Mouse (Mus musculus): ENCODE measurements at regions not wholly inside any gene's neighbourhood (a gene's known extent, or its start where the extent isn't known, plus 50 kb on each side); places are given as distances from the start of the nearest gene placed in this dataset.
"Not testable (repeated sequence)": the region's sequence is repeated elsewhere in the genome, so short reads cannot be mapped to it uniquely, and the experiment has no call there.

- TF ChIP-seq CTCF (IDR thresholded peaks at IDR 0.05; ENCODE audit: extremely low read depth, insufficient read depth, low read length) (no peak), POLR2A (IDR thresholded peaks at IDR 0.05; ENCODE audit: extremely low read depth, insufficient read depth, low read length) (no peak)
- H3K4me3 ChIP-seq (ENCODE audit: insufficient read depth, low read length): no peak overlapping the region
- H3K27ac ChIP-seq (ENCODE audit: insufficient read depth, low read length): no peak overlapping the region
- no peaks in the 10 kb centered on the region; the same call in 1 of the 2 replicates for H3K4me1 ChIP-seq (ENCODE audit: control insufficient read depth, insufficient read depth, low read length)
These were observed 407.9 kb upstream of the Cdh5 start for GRCm38 (mm10) chr8:103693531-103693930.

GRCm38 (mm10) chr8:103694331-103694891, 407.0 kb upstream of the Cdh5 start:
- TF ChIP-seq CTCF (IDR thresholded peaks at IDR 0.05; ENCODE audit: extremely low read depth, insufficient read depth, low read length): no peak
- no peak for TF ChIP-seq POLR2A (IDR thresholded peaks at IDR 0.05; ENCODE audit: extremely low read depth, insufficient read depth, low read length)
- H3K4me1 ChIP-seq (ENCODE audit: control insufficient read depth, insufficient read depth, low read length): no peaks in the 10 kb centered on the region; the same call in 1 of the 2 replicates
- no peak overlapping the region for H3K27ac ChIP-seq (ENCODE audit: insufficient read depth, low read length)
- no peak overlapping the region for H3K4me3 ChIP-seq (ENCODE audit: insufficient read depth, low read length)

GRCm38 (mm10) chr8:103699016-103699520, 402.4 kb upstream of the Cdh5 start:
- TF ChIP-seq CTCF (IDR thresholded peaks at IDR 0.05; ENCODE audit: extremely low read depth, insufficient read depth, low read length) (no peak), POLR2A (IDR thresholded peaks at IDR 0.05; ENCODE audit: extremely low read depth, insufficient read depth, low read length) (no peak)
- Histone ChIP-seq H3K4me1 (ENCODE audit: control insufficient read depth, insufficient read depth, low read length) (no peaks in the 10 kb centered on the region; the same call in 1 of the 2 replicates), H3K4me3 (ENCODE audit: insufficient read depth, low read length) (no peak overlapping the region), H3K27ac (ENCODE audit: insufficient read depth, low read length) (no peak overlapping the region)

- no peaks in the 10 kb centered on the region for H3K4me1 ChIP-seq (ENCODE audit: control insufficient read depth, insufficient read depth, low read length)
- TF ChIP-seq POLR2A (IDR thresholded peaks at IDR 0.05; ENCODE audit: extremely low read depth, insufficient read depth, low read length) (no peak), CTCF (IDR thresholded peaks at IDR 0.05; ENCODE audit: extremely low read depth, insufficient read depth, low read length) (no peak)
- H3K27ac ChIP-seq (ENCODE audit: insufficient read depth, low read length): no peak overlapping the region
- no peak overlapping the region for H3K4me3 ChIP-seq (ENCODE audit: insufficient read depth, low read length)
These were observed 399.2 kb upstream of the Cdh5 start for GRCm38 (mm10) chr8:103702236-103702635.

GRCm38 (mm10) chr8:103706084-103706483, 395.3 kb upstream of the Cdh5 start:
- TF ChIP-seq CTCF (IDR thresholded peaks at IDR 0.05; ENCODE audit: extremely low read depth, insufficient read depth, low read length): no peak
- no peak for TF ChIP-seq POLR2A (IDR thresholded peaks at IDR 0.05; ENCODE audit: extremely low read depth, insufficient read depth, low read length)
- Histone ChIP-seq H3K4me3 (ENCODE audit: insufficient read depth, low read length) (no peak overlapping the region), H3K4me1 (ENCODE audit: control insufficient read depth, insufficient read depth, low read length) (no peaks in the 10 kb centered on the region), H3K27ac (ENCODE audit: insufficient read depth, low read length) (no peak overlapping the region)

GRCm38 (mm10) chr8:103710871-103711270, 390.6 kb upstream of the Cdh5 start:
- not testable (repeated sequence) for H3K4me3 ChIP-seq (ENCODE audit: insufficient read depth, low read length); H3K27ac ChIP-seq (ENCODE audit: insufficient read depth, low read length); H3K4me1 ChIP-seq (ENCODE audit: control insufficient read depth, insufficient read depth, low read length)

GRCm38 (mm10) chr8:103717723-103718122, 383.7 kb upstream of the Cdh5 start:
- Histone ChIP-seq H3K4me1 (ENCODE audit: control insufficient read depth, insufficient read depth, low read length) (peaks cover 2% of the 10 kb centered on the region; the same call in 1 of the 2 replicates), H3K27ac (ENCODE audit: insufficient read depth, low read length) (no peak overlapping the region), H3K4me3 (ENCODE audit: insufficient read depth, low read length) (no peak overlapping the region)
- no peak for TF ChIP-seq CTCF (IDR thresholded peaks at IDR 0.05; ENCODE audit: extremely low read depth, insufficient read depth, low read length)
- TF ChIP-seq POLR2A (IDR thresholded peaks at IDR 0.05; ENCODE audit: extremely low read depth, insufficient read depth, low read length): no peak

- no peaks in the 10 kb centered on the region; the same call in 1 of the 2 replicates for H3K4me1 ChIP-seq (ENCODE audit: control insufficient read depth, insufficient read depth, low read length)
- no peak overlapping the region for H3K4me3 ChIP-seq (ENCODE audit: insufficient read depth, low read length)
- H3K27ac ChIP-seq (ENCODE audit: insufficient read depth, low read length): no peak overlapping the region
- TF ChIP-seq POLR2A (IDR thresholded peaks at IDR 0.05; ENCODE audit: extremely low read depth, insufficient read depth, low read length) (no peak), CTCF (IDR thresholded peaks at IDR 0.05; ENCODE audit: extremely low read depth, insufficient read depth, low read length) (no peak)
These were observed 368.0 kb upstream of the Cdh5 start for GRCm38 (mm10) chr8:103733466-103733865.

- no peak for TF ChIP-seq CTCF (IDR thresholded peaks at IDR 0.05; ENCODE audit: extremely low read depth, insufficient read depth, low read length)
- TF ChIP-seq POLR2A (IDR thresholded peaks at IDR 0.05; ENCODE audit: extremely low read depth, insufficient read depth, low read length): no peak
- H3K4me3 ChIP-seq (ENCODE audit: insufficient read depth, low read length): no peak overlapping the region
- no peak overlapping the region for H3K27ac ChIP-seq (ENCODE audit: insufficient read depth, low read length)
- H3K4me1 ChIP-seq (ENCODE audit: control insufficient read depth, insufficient read depth, low read length): no peaks in the 10 kb centered on the region; the same call in 1 of the 2 replicates
These were observed 363.1 kb upstream of the Cdh5 start for GRCm38 (mm10) chr8:103738330-103738729.

GRCm38 (mm10) chr8:103741395-103741794, 360.0 kb upstream of the Cdh5 start:
- Histone ChIP-seq H3K4me1 (ENCODE audit: control insufficient read depth, insufficient read depth, low read length) (no peaks in the 10 kb centered on the region), H3K27ac (ENCODE audit: insufficient read depth, low read length) (no peak overlapping the region), H3K4me3 (ENCODE audit: insufficient read depth, low read length) (no peak overlapping the region)
- TF ChIP-seq CTCF (IDR thresholded peaks at IDR 0.05; ENCODE audit: extremely low read depth, insufficient read depth, low read length) (no peak), POLR2A (IDR thresholded peaks at IDR 0.05; ENCODE audit: extremely low read depth, insufficient read depth, low read length) (no peak)
